Mouse (Mus musculus) bone marrow, adult 2 months (tissue): Measurements from ENCODE around the gene Bbs4.

Experiments used
- CTCF ChIP-seq: fragments of 200-500 bp; IDR thresholded peaks from 2 replicates; pipeline ENCODE4 v1.5.1; 2011; ENCODE audit warnings: low read length, control low read depth; ENCODE audit not compliant: control insufficient read depth, insufficient read depth
- POLR2A ChIP-seq: fragments of 200-500 bp; IDR thresholded peaks from 2 replicates; pipeline ENCODE4 v1.6.1; 2011; ENCODE audit warnings: low read depth, mild to moderate bottlenecking, control low read depth, low read length, borderline replicate concordance; ENCODE audit not compliant: control insufficient read depth

DNA sequence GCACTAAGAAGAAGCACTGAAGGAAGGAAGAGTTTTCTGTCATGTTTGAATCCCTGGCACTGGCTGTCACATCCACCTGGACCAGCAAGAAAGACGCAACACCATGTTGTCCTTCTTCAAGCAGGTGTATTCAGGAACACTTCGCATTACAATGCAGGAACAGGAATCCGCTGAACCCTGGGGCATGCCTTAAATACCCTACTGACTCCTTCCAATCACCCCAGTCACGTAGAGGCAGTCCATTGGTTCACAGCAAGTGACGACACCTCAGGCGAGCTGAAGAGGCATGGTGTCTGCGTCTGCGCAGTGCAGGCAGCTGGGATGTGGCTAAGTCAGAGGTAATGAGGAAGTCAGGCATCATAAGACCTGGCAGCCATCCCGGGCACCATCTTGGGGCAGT is 16.3 kb upstream of the Bbs4 start:
- no peak for TF ChIP-seq CTCF
- TF ChIP-seq POLR2A = no peak
